8 mouse cellular contexts compared by ENCODE assay signal in genomic region chr11:87578249-87578962, GRCm38 (mm10). TPM values are rescaled to one million over a fixed set of nuclear protein-coding genes. Genes with fewer than 3 reads are reported as not detected.
DNase-seq lines count a peak whose midpoint lies in the region; ATAC-seq lines count a peak whose summit lies in the region.

No protein-coding gene starts in this region.

- peak; percentile 81 for DNase-seq in Muller cell, postnatal 12 days (ENCODE audit: inconsistent ontology term)
- peak; percentile 90 for DNase-seq in cerebellum, adult 9-11 months
- peak; percentile 18 for DNase-seq in forelimb bud, embryonic 11.5 days (ENCODE audit: low read depth, low spot score)
- DNase-seq in layer of hippocampus, adult 9-11 months = peak; percentile 73
- DNase-seq in lung, postnatal 10 days = peak; percentile 84
- peak; percentile 43 for DNase-seq in ovary, postnatal 14 days (ENCODE audit: low spot score)
- DNase-seq in thymus, postnatal 14 days = peak; percentile 76

- ATAC-seq in hematopoietic stem cell, adult 5-6 weeks (replicated peaks in 1 of 2; ENCODE audit: insufficient read depth in 1 of 2, low FRiP score in 2 of 2, low TSS enrichment in 1 of 2, low read depth in 1 of 2, poor library complexity in 2 of 2, severe bottlenecking in 2 of 2) = peak; percentile 42 to 75

RNA-seq across cellular contexts. Expression of gene Sept4, which starts 9.7 kb away (rescaled TPM):
- 7.6 and 12.0 TPM in 2 replicates for total RNA-seq in hematopoietic stem cell, adult 5-6 weeks (2017)

RNA-seq across cellular contexts. Expression of gene Gm11492, which starts 12.0 kb away (rescaled TPM):
- not detected in 2 replicates for total RNA-seq in hematopoietic stem cell, adult 5-6 weeks (2017)

RNA-seq across cellular contexts. Expression of gene Mtmr4, which starts 13.6 kb away (rescaled TPM):
- total RNA-seq in hematopoietic stem cell, adult 5-6 weeks (2017) = 19.4 and 21.1 TPM in 2 replicates

RNA-seq across cellular contexts. Expression of gene Hsf5, which starts 38.6 kb away (rescaled TPM):
- not detected in 2 replicates for total RNA-seq in hematopoietic stem cell, adult 5-6 weeks (2017)

Comparison
In these comparisons a context has a peak if more than half of its experiments do, and no peak if none do; other contexts are left out.
1. Peak in every context shown above with its lines: DNase-seq and ATAC-seq.
2. DNase-seq: peak in every context shown above with its lines; median percentile 90 in cerebellum, adult 9-11 months; 84 in lung, postnatal 10 days; 81 in Muller cell, postnatal 12 days; 76 in thymus, postnatal 14 days; 73 in layer of hippocampus, adult 9-11 months; 43 in ovary, postnatal 14 days; 18 in forelimb bud, embryonic 11.5 days.